Mouse (Mus musculus): ENCODE results near the gene Tcap.

GRCm38 (mm10) chr11:98400161-98400726, 16.6 kb downstream of the Tcap start, which contains the start of gene Pgap3:
- TF ChIP-seq CTCF (IDR thresholded peaks at IDR 0.05; ENCODE audit: insufficient read depth, low read length), result no peak
- TF ChIP-seq POLR2A (IDR thresholded peaks at IDR 0.05; ENCODE audit: borderline replicate concordance, extremely low read depth, low read depth, low read length), result peak; percentile 72; the same call in 1 of the 2 replicates
